Mouse (Mus musculus) left cerebral cortex, adult 18-20 months (tissue): ENCODE data around the gene Corin. TPM values are rescaled to one million over a fixed set of nuclear protein-coding genes. Genes with fewer than 3 reads are reported as not detected.

Source experiments
- DNase-seq, 2 experiments: peaks; one replicate each; pipeline ENCODE4 v3.0.0; 2021 to 2022; ENCODE audit warnings: low spot score in 2 of 2, mixed read lengths in 1 of 2
- total RNA-seq, 2 experiments: library from RNA; stranded (reverse); gene quantifications; 2 replicates each; pipeline ENCODE4 v1.2.3; 2021

Corin gene
- total RNA-seq, 2 experiments from 2014 or later, result 0.14 TPM

- DNase-seq, result no peak
These were observed 60.3 kb downstream of the Corin start for GRCm38 (mm10) chr5:72443946-72444345.

DNA sequence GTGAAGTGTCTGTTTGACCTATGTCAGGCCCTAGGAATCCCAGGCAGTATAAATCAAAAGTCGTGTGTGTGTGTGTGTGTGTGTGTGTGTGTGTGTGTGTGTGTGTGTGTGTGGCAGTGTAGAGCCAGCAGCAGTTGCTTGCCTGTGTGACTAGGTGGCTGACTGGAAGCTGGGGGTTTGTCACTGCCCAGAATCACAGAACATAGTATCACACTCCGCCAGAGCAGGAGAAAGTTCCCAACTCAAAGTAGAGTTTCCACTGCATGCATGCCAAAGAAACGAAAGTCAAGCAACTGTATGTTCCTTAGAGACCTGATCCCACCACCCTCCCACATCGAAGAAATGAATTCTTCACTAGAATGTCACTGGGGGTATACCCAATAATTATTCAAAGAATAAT lies 61.3 kb downstream of the Corin start:
- DNase-seq, result no peak

- DNase-seq, result no peak
These were observed 63.1 kb downstream of the Corin start for GRCm38 (mm10) chr5:72441181-72441580.

DNA sequence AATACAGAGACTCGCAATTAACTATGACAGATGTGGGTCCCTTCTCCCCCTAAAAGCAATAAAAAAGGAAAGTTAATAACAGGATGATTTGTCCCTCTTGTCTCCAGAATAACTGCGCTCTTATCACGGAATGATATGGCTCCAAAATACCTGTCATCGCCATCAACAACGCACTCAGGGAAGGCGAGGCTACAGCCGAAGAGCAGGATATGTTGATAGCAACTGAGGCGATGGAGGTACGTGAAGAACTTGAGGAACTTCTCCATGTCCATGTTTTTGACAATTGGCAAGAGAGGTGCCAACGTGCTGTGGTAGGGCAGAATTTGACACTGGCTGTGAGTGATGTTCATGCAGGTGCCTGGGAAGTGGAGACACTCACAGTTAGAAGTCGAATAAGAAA lies 69.2 kb downstream of the Corin start:
- no peak for DNase-seq

DNA sequence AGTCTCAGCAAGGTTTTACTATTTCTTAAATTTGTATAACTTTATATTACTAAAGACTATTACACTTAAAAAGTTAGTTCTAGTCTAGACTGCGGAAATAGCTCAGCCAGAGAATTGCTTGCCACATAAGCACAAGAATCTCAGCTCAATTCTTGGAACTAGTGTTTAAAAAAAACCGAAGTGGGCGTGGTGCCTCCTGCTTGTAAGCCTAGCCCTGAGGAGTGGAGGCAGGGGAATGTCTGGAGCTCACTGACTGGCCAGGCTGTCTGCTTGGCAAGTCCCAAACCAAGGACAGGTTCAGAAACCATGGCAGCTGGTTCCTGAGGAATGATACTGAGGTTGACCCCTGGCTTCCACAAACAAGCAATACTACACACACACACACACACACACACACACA lies 72.4 kb downstream of the Corin start:
- DNase-seq, result peak in 1 of 2 experiments; percentile 5

DNA sequence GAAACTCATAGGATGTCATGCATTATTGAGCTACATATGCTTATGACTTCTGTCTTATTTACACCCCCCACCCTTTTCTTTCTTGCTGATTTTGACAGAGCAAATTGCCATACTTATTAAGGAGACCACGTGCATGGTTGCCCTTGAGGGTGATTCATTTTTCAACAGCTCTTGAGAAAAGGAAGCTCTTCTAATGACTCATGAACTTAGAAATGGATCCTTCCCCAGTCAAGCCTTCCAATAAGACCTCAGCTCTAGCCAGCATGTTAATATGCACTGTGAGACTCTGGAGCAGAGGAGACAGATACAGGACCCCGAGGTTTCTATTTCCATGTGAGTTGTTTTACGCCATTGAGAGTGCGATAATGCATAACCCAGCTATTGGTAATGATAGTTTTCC lies 76.7 kb downstream of the Corin start:
- DNase-seq, result no peak

- no peak for DNase-seq
These were observed 78.8 kb downstream of the Corin start for GRCm38 (mm10) chr5:72425342-72426010.

- DNase-seq, result no peak
These were observed 92.4 kb downstream of the Corin start for GRCm38 (mm10) chr5:72411874-72412329.

DNA sequence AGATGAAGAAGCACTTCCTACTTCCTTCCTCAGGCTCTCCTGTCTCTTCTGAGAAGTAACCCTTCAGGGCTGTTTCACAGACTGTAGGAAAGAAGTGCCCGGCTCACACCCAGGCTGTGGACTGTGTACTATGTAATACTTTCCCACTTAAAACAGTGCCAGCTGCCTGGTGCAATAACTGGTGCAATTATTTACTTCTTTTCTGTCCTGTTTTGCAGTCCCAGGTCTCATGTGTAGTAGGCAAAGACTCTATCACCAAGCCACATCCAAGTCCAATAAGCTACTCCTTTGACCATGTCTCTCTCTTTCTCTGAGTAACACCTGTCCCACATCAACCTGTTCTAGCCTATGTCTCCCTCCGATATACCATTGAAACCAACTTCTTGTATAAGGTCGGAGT lies 93.4 kb downstream of the Corin start:
- DNase-seq, result no peak

GRCm38 (mm10) chr5:72403376-72403775 lies 100.9 kb downstream of the Corin start:
- peak in 1 of 2 experiments; percentile 15 for DNase-seq

DNA sequence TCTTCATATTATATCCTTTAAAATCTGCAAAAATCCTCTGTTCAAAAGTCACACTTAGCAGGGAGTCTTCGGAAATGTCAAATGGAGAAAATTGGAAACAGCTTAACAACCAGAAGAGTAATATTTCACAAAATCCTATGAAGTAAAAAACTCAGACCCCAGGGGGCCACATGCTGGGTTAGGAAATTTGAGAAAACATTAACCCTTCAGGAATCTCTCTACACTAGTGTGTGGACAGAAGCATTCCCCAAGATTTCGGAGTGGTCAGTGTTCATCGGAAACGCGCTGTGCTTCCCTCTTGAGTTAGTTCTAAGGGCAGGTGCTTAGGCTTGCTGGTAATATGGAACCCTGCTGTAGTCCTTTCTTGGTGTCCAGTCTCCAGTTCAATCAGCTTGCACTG lies 101.4 kb downstream of the Corin start:
- no peak for DNase-seq

- DNase-seq, result no peak
These were observed 102.5 kb downstream of the Corin start for GRCm38 (mm10) chr5:72401778-72402177.

DNA sequence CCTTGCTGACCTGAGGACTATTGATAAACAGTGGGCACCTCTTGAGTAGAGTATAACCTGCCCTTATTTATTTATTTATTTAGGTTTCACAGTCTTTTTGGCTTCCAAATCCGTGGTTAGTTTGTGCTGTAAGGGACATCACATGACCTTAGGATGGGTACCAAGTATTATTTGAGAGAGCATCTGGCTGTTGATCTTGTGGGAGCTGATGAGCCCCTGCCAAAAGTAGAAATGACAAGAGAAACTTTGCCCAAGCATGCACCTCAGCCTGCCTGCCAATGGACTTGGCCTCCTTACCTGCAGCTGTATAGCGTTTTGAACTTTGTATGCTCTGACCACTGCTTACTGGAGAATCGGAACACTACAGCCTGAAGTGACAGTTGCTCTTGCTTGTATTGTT lies 103.0 kb downstream of the Corin start:
- DNase-seq, result no peak

GRCm38 (mm10) chr5:72382148-72382547 lies 122.1 kb downstream of the Corin start:
- DNase-seq, result no peak

- DNase-seq, result no peak
These were observed 123.7 kb downstream of the Corin start for GRCm38 (mm10) chr5:72380616-72381015.

GRCm38 (mm10) chr5:72368004-72368403 lies 136.3 kb downstream of the Corin start:
- DNase-seq, result no peak

GRCm38 (mm10) chr5:72365801-72366200 lies 138.5 kb downstream of the Corin start:
- DNase-seq, result no peak

GRCm38 (mm10) chr5:72363838-72364237 lies 140.4 kb downstream of the Corin start:
- DNase-seq, result no peak

DNA sequence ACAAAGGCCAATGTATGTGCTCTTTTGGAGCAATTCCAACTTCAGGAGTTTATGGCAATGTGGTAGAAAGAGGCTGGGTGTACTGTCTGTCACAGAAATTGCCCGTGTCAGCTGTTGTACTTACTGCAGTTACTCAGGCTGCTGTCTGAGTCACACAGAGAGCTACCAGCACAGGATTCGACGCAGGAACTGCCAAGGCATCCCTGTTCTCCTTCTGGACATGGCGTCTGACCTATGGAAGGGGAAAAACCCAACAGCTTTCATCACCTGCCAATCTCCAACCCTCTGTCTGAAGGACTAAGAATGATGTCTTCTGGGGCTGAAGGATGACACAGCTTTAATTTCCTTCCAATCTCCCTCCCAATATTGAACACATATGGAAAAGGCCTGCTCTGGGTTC lies 150.5 kb downstream of the Corin start:
- DNase-seq, result no peak

DNA sequence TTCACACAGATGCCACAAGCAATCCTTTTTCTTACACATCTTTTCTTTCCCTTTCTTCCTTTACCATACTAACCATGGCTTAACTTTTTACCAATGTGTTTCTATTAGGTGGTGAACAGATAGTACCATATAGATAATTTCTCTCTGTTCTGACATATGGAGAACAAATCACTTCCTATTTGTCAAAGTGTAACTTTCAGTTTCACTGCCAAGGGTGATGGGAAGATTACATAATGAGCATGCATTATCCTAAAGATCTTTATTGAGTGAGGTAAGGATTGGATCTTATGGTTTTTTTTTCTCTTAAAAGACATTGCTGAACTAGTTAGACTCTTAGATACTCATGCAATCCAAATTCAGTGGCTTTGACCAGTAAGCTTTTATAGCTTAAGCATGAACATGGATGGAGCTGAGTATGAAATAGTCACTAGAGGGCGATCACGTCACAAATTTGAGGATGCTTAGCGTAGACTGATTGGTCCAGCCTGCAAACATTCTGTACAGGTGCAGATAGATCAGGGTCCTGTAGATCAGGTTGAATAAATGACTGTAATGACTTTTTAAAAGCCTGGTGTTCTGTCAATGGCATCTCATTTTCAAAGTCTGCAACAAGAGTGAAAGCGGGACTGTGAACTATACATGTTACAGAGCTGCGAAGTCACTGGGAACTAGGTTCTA lies 154.1 kb downstream of the Corin start:
- DNase-seq, result peak; percentile 44 to 51

DNA sequence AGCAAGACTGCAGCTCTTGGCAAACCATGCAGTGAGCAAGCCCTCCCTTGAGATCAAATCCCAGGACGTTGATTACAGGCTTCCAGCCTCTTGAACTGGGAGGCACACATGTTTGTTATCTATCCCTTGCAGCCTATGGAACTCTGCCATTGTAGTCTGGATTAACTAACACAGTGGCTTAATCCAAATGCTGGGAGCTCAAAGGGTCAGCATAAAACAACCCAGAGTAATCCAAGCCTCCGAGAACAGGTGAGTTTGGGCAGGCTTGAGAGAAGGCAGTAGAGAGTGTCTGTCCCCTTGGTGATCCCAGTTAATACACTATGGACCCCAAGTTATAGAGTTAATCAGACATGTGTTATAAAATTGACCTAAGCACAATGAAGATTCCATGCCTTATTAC lies 155.7 kb downstream of the Corin start:
- DNase-seq, result no peak

DNA sequence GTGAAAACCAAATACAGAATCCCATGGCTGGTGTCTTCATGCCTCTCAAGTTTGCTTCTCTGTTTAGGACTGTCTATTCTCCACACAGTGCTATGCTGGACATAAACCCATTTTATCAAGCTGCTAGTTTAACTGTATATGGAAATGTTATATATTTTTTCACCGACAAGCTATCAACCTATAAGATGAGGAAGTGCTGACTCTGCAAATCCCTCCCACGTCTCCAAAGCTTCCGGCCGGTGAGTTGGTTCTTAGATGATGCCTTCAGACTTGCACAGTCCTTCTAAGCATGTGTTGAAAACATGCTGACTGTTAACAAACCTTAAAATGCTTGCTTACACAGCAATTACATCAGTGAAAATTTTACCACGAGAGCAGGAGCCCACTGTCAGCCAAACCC lies 168.4 kb downstream of the Corin start:
- DNase-seq, result no peak

DNA sequence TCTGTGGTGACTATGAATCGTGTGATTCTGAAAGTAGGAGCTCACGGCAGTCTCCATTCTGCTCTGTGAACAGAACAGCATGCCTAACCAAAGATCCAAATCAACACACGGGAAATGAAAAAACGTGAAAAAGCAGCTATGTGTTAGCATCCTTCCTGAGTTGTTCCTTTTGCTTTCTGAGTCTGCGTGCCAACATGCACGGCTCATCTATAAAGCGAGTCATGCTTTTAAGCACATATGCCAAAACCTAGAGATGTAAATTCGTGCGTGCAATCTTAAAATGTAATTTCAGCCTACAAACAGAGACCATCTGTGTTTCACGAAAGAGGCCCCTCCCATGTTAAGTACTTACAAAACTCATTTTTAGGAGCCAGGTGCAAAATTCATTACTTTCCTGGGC lies 171.4 kb downstream of the Corin start:
- DNase-seq, result peak in 1 of 2 experiments; percentile 8
